Mouse (Mus musculus): ENCODE measurements around the gene E2f2. TPM values are rescaled to one million over a fixed set of nuclear protein-coding genes. Genes with fewer than 3 reads are reported as not detected.

Gene E2f2
- polyA plus RNA-seq (2015; fragmentation: Nextera tagmentation; extraction: Ambion mirVana), result 99.9 and 108 TPM in 2 replicates

DNA sequence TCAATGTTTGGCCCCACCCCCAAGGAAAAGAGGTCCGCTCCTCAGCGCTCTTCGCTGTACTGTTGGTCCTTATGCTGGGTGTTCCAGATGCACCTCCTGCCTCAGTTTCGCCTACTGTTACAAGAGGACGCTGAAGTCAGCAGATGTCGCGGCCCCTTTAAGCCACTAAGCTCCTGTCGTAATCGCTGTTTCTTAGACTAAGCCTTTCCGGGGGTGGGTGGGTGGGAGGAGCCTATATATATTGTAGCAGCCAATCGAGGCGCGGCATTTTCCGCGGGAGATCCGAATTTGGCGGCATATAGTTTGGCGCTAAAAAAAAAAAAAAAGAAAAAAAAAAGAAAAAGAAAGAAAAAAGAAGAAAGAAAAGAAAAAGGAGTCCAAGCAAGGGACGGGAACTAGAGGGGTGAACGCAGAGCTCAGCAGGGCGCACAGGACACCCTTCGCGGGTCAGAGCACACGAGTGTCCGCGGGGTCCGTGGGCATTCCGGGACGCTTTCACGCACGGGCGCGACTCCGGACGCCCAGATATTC lies at the start of gene E2f2:
Gene E2f2, plus strand, starts transcription at position 384 of the 531 bp plus-strand sequence.

DNA sequence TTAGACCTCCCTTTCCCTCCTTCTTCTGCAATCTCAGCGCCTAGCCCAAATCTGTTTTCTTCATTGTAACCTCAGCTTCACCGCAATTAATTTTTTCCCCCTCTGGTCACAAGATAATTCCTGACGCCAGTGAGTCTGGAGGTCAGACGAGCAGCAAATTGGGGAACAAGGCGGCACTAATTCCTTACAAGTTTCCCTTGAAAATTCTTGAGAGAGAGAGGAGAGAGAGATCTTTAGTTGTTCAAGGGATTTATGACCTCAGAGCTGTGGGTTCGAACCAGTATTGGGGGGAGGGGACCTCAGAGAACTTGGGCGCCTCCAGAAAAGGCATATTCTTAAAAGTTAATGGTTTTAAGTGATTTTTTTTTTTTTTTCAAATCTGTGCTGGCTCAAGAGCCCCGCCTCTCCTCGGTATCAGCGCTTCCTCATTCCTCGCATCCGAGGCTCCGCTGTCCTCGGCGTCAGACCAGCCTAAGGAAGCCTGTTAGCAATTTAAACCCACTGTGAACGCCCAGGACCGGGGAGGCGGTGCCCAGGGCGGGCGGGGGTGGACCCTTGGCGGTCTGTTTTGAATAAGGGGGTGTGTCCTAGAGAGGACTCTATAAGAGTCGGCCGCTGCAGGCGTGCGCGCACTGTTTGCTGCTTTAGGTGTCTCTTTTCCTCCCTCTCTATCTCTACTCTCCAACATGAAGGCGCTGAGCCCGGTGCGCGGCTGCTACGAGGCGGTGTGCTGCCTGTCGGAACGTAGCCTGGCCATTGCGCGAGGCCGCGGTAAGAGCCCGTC lies 28.8 kb upstream of the E2f2 start, which contains the start of gene Id3:
Gene Id3, plus strand, starts transcription at position 305 of the 784 bp plus-strand sequence.

DNA sequence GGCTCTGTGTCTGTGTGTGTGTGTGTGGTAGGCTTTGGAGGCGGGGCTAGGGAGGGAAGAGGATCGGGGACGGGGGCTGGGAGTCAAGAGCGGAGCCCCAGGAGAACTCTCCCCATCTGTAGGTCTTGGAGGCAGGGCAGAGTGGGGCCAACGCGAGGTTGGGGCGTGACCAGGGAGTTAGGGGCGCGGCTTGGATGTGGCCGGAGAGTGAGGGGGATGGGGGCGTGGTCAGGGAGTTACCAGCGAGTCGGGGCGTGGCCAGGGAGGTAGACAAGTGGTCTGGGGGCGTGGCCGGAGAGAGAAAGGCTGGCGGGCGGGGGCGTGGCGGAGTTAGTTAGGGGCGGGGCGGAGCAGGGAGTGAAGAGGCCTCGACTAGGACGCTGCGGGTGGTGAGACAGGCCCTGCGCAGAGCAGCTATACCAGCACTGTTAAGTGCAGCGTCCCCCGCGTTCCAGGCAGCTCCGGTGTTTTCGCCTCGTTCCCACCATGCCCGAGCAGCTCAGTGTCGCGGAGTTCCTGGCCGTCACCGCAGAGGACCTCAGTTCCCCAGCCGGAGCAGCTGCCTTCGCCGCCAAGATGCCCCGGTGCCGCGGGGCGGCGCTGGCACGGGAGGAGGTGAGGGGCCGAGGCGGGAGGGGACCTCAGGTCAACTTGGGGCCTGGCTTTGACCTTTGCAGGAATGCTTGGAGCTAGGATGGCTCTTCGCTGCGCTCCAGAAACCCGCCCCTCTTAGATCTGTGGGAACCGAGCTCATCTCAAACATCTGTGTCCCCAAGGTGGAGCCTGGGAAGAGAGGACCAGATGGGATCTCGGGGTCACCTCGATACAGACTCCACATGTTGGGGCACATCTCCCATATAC lies 34.1 kb downstream of the E2f2 start, which contains the start of gene Asap3:
Gene Asap3, plus strand, starts transcription at position 333 of the 861 bp plus-strand sequence.

Other genes starting within 250 kb of the E2f2 start
- gene Hmgcl, start 225.9 kb upstream of the E2f2 start, polyA plus RNA-seq (2015; fragmentation: Nextera tagmentation; extraction: Ambion mirVana), result 77.9 and 85.9 TPM in 2 replicates
- 15.1 and 15.9 TPM in 2 replicates for gene Gale, start 208.7 kb upstream of the E2f2 start, polyA plus RNA-seq (2015; fragmentation: Nextera tagmentation; extraction: Ambion mirVana)
- 68.9 and 77.7 TPM in 2 replicates for gene Lypla2, start 199.8 kb upstream of the E2f2 start, polyA plus RNA-seq (2015; fragmentation: Nextera tagmentation; extraction: Ambion mirVana)
- gene Pithd1, start 185.1 kb upstream of the E2f2 start, polyA plus RNA-seq (2015; fragmentation: Nextera tagmentation; extraction: Ambion mirVana), result 76.7 and 90.0 TPM in 2 replicates
- gene Eloa, start 150.6 kb upstream of the E2f2 start, polyA plus RNA-seq (2015; fragmentation: Nextera tagmentation; extraction: Ambion mirVana), result 22.0 and 23.2 TPM in 2 replicates
- 401 and 421 TPM in 2 replicates for gene Rpl11, start 119.0 kb upstream of the E2f2 start, polyA plus RNA-seq (2015; fragmentation: Nextera tagmentation; extraction: Ambion mirVana)
- gene Id3, start 28.9 kb upstream of the E2f2 start, polyA plus RNA-seq (2015; fragmentation: Nextera tagmentation; extraction: Ambion mirVana), result 107 and 143 TPM in 2 replicates
- gene Asap3, start 34.0 kb downstream of the E2f2 start, polyA plus RNA-seq (2015; fragmentation: Nextera tagmentation; extraction: Ambion mirVana), result 0.73 and 1.0 TPM in 2 replicates
- gene Tcea3, start 75.3 kb downstream of the E2f2 start, polyA plus RNA-seq (2015; fragmentation: Nextera tagmentation; extraction: Ambion mirVana), result 3.3 and 3.7 TPM in 2 replicates
- gene Zfp46, start 112.3 kb downstream of the E2f2 start, polyA plus RNA-seq (2015; fragmentation: Nextera tagmentation; extraction: Ambion mirVana), result 5.1 and 6.6 TPM in 2 replicates
- gene Hnrnpr, start 138.5 kb downstream of the E2f2 start, polyA plus RNA-seq (2015; fragmentation: Nextera tagmentation; extraction: Ambion mirVana), result 74.2 and 83.2 TPM in 2 replicates